In the genomic region with DNA sequence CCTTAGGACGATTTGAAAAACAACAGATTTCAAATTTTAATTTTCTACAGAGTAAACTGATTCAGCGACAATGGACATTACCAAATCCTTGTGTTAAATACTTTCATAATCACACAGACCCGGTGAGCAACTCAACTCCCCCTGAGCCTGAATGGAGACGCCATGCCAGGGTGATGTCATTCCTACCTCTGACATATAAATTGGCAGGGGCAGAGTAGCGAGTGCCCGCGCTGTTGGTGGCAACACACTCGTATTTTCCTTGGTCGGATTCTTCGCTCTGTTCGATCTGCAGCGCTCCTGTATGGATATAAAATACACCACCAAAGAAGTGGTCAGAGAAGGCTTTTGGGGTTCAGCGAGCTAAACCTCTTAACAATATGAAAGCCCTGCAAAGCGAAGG, we compare ENCODE assay signal across 27 mouse cellular contexts.
A peak's percentile ranks its signal among the peaks of the same experiment; 100 is the strongest.
DNase-seq lines count a peak whose midpoint lies in the region; ATAC-seq and TF ChIP-seq lines count a peak whose summit lies in the region.
"Had no signal": no experiment of that assay in that cellular context is flagged by ENCODE, and none has a peak within 500 bp of the region (broad histone marks: within the 10 kb centered on the region; RNA-seq: fewer than 3 reads in every experiment).

No protein-coding gene starts in this region.

- DNase-seq in adrenal gland, postnatal 10 days: peak; percentile 28
- no peak for DNase-seq in adrenal gland, adult 8-10 months
- peak; percentile 25 for DNase-seq in cerebellum, adult 11 months
- DNase-seq in cerebellum, adult 9-11 months: peak; percentile 52
- DNase-seq in liver, postnatal 0 days: no peak
- DNase-seq in limb, embryonic 10.5 days (ENCODE audit: low spot score): no peak
- DNase-seq: embryo, embryonic 11 days; gastrocnemius, adult 2 months; heart, postnatal 10 days; kidney, postnatal 25 days; layer of hippocampus, postnatal 36 days; lung, postnatal 4 days; thymus, postnatal 36 days had no signal

- no peaks in the 10 kb centered on the region for H3K27me3 ChIP-seq in forebrain, embryonic 16.5 days (replicated peaks; ENCODE audit: control insufficient read depth, insufficient read depth, low read length)
- H3K27me3 ChIP-seq in forebrain, embryonic 12.5 days: no peaks in the 10 kb centered on the region
- no peaks in the 10 kb centered on the region for H3K27me3 ChIP-seq in liver, postnatal 0 days (ENCODE audit: insufficient read depth, low read length)
- no peaks in the 10 kb centered on the region for H3K27me3 ChIP-seq in limb, embryonic 10.5 days (ENCODE audit: low read depth, poor library complexity, severe bottlenecking)
- H3K27me3 ChIP-seq: embryonic facial prominence, embryonic 13.5 days; heart, embryonic 12.5 days; limb, embryonic 15.5 days; liver, embryonic 15.5 days; neural tube, embryonic 13.5 days; stomach, embryonic 15.5 days had no signal

- H3K36me3 ChIP-seq in forebrain, embryonic 16.5 days (ENCODE audit: control insufficient read depth, insufficient read depth): no peaks in the 10 kb centered on the region
- no peaks in the 10 kb centered on the region for H3K36me3 ChIP-seq in forebrain, embryonic 12.5 days (replicated peaks)
- H3K36me3 ChIP-seq in liver, postnatal 0 days (replicated peaks; ENCODE audit: insufficient read depth, low read length): no peaks in the 10 kb centered on the region
- H3K36me3 ChIP-seq in limb, embryonic 10.5 days: no peaks in the 10 kb centered on the region
- H3K36me3 ChIP-seq: hindbrain, embryonic 10.5 days; limb, embryonic 15.5 days; liver, embryonic 15.5 days; neural tube, embryonic 13.5 days; stomach, embryonic 15.5 days had no signal

- H3K9ac ChIP-seq in forebrain, embryonic 16.5 days (replicated peaks; ENCODE audit: low read depth, low read length): no peak overlapping the region
- H3K9ac ChIP-seq in forebrain, embryonic 12.5 days: no peak overlapping the region
- no peak overlapping the region for H3K9ac ChIP-seq in liver, postnatal 0 days (replicated peaks)
- H3K9ac ChIP-seq: embryonic facial prominence, embryonic 13.5 days; heart, embryonic 12.5 days; limb, embryonic 15.5 days; liver, embryonic 15.5 days; neural tube, embryonic 13.5 days; stomach, embryonic 15.5 days had no signal

- no peaks in the 10 kb centered on the region for H3K9me3 ChIP-seq in forebrain, embryonic 16.5 days (ENCODE audit: control insufficient read depth, low read length)
- H3K9me3 ChIP-seq in forebrain, embryonic 12.5 days: no peaks in the 10 kb centered on the region
- no peaks in the 10 kb centered on the region for H3K9me3 ChIP-seq in liver, postnatal 0 days (ENCODE audit: low read length)
- H3K9me3 ChIP-seq in limb, embryonic 10.5 days (replicated peaks): no peaks in the 10 kb centered on the region
- H3K9me3 ChIP-seq: embryonic facial prominence, embryonic 13.5 days; heart, embryonic 12.5 days; hindbrain, embryonic 10.5 days; limb, embryonic 15.5 days; liver, embryonic 15.5 days; neural tube, embryonic 13.5 days; stomach, embryonic 15.5 days had no signal

- TF ChIP-seq EP300 in liver, postnatal 0 days (IDR thresholded peaks at IDR 0.05; ENCODE audit: low read depth): no peak

- WGBS in forebrain, embryonic 16.5 days: 71% methylated on average over 14 of the region's 14 CpGs
- 79% methylated on average over 14 of the region's 14 CpGs for WGBS in forebrain, embryonic 12.5 days
- 80% methylated on average over 14 of the region's 14 CpGs for WGBS in liver, postnatal 0 days (ENCODE audit: insufficient replicate concordance)
- 88% methylated on average over 14 of the region's 14 CpGs for WGBS in limb, embryonic 10.5 days

- ATAC-seq in forebrain, embryonic 16.5 days: 0 out of 2 replicates have a peak, but pooled peaks have one; percentile 33
- ATAC-seq in forebrain, embryonic 12.5 days (ENCODE audit: low FRiP score): no peak
- no peak for ATAC-seq in liver, postnatal 0 days
- ATAC-seq: hindbrain, postnatal 0 days; intestine, embryonic 16.5 days; midbrain, embryonic 16.5 days had no signal

- H3K4me2 ChIP-seq in forebrain, embryonic 16.5 days (ENCODE audit: low read length): no peak overlapping the region
- H3K4me2 ChIP-seq in forebrain, embryonic 12.5 days: no peak overlapping the region
- no peak overlapping the region for H3K4me2 ChIP-seq in liver, postnatal 0 days (ENCODE audit: low read depth, low read length)
- H3K4me2 ChIP-seq: embryonic facial prominence, embryonic 13.5 days; heart, embryonic 12.5 days; limb, embryonic 15.5 days; liver, embryonic 15.5 days; neural tube, embryonic 13.5 days; stomach, embryonic 15.5 days had no signal

- no peak for TF ChIP-seq CTCF in liver, postnatal 0 days (IDR thresholded peaks at IDR 0.05; ENCODE audit: low read depth)

- H3K4me3 ChIP-seq in forebrain, embryonic 16.5 days (replicated peaks; ENCODE audit: low read length): no peak overlapping the region
- no peak overlapping the region for H3K4me3 ChIP-seq in forebrain, embryonic 12.5 days (replicated peaks)
- no peak overlapping the region for H3K4me3 ChIP-seq in liver, postnatal 0 days (ENCODE audit: low read depth, low read length)
- H3K4me3 ChIP-seq in limb, embryonic 10.5 days: no peak overlapping the region
- H3K4me3 ChIP-seq: embryonic facial prominence, embryonic 13.5 days; erythroblast, embryonic 14.5 days; gastrocnemius, adult 2 months; heart, embryonic 12.5 days; hindbrain, embryonic 10.5 days; limb, embryonic 15.5 days; liver, embryonic 15.5 days; myocyte; neural tube, embryonic 13.5 days; stomach, embryonic 15.5 days had no signal

- no peaks in the 10 kb centered on the region; the same call in 1 of the 2 replicates for H3K4me1 ChIP-seq in forebrain, embryonic 16.5 days (replicated peaks; ENCODE audit: control insufficient read depth, insufficient read depth, low read length)
- H3K4me1 ChIP-seq in forebrain, embryonic 12.5 days: no peaks in the 10 kb centered on the region; the same call in 1 of the 2 replicates
- no peaks in the 10 kb centered on the region for H3K4me1 ChIP-seq in liver, postnatal 0 days (ENCODE audit: insufficient read depth)
- H3K4me1 ChIP-seq in limb, embryonic 10.5 days: no peaks in the 10 kb centered on the region
- H3K4me1 ChIP-seq: embryonic facial prominence, embryonic 13.5 days; heart, embryonic 12.5 days; hindbrain, embryonic 10.5 days; limb, embryonic 15.5 days; liver, embryonic 15.5 days; neural tube, embryonic 13.5 days; stomach, embryonic 15.5 days had no signal

- no peak overlapping the region for H3K27ac ChIP-seq in forebrain, embryonic 16.5 days (ENCODE audit: low read length)
- H3K27ac ChIP-seq in forebrain, embryonic 12.5 days: no peak overlapping the region
- no peak overlapping the region for H3K27ac ChIP-seq in liver, postnatal 0 days (ENCODE audit: low read depth)
- H3K27ac ChIP-seq in limb, embryonic 10.5 days: no peak overlapping the region
- H3K27ac ChIP-seq: embryonic facial prominence, embryonic 13.5 days; gastrocnemius, adult 2 months; hindbrain, embryonic 10.5 days; hindbrain, postnatal 0 days; limb, embryonic 15.5 days; liver, embryonic 15.5 days; neural tube, embryonic 13.5 days; stomach, embryonic 15.5 days had no signal

Comparison
In these comparisons a context has a peak if more than half of its experiments do, and no peak if none do; other contexts are left out.
1. DNase-seq: peak in adrenal gland, postnatal 10 days (single experiment), cerebellum, adult 11 months (single experiment) and cerebellum, adult 9-11 months (single experiment); none in adrenal gland, adult 8-10 months (single experiment), liver, postnatal 0 days (single experiment) and limb, embryonic 10.5 days (single experiment).